Mouse (Mus musculus) liver, embryonic 11.5 days (tissue): ENCODE results near the gene Dnal1. TPM values are rescaled to one million over a fixed set of nuclear protein-coding genes. Genes with fewer than 3 reads are reported as not detected.

Experiments used
- ATAC-seq: fragments of 200-750 bp; cut with Nextera tagmentation; replicated peaks from 2 replicates; pipeline ENCODE4 v1.8.0; 2017; ENCODE audit warnings: moderate number of reproducible peaks, mild to moderate bottlenecking, moderate TSS enrichment, moderate library complexity; ENCODE audit not compliant: low FRiP score
- DNase-seq: peaks from one replicate; pipeline ENCODE4 v3.0.0-alpha.2; 2017; ENCODE audit warnings: low spot score
- H3K27ac ChIP-seq: fragments of 300-500 bp; sonication (generic); 2 replicates; pipeline ENCODE4 v1.5.1; 2014; ENCODE audit warnings: mild to moderate bottlenecking, low read depth, low read length, control low read depth
- H3K27me3 ChIP-seq: fragments of 300-500 bp; sonication (generic); replicated peaks from 2 replicates; pipeline ENCODE4 v1.6.1; 2014; ENCODE audit warnings: low read length, mixed read lengths; ENCODE audit not compliant: control insufficient read depth, insufficient read depth
- H3K36me3 ChIP-seq: fragments of 300-500 bp; sonication (generic); 2 replicates; pipeline ENCODE4 v1.6.1; 2014; ENCODE audit warnings: mild to moderate bottlenecking, low read length, moderate library complexity, mixed read lengths; ENCODE audit not compliant: control insufficient read depth, insufficient read depth
- H3K4me1 ChIP-seq: fragments of 300-500 bp; sonication (generic); replicated peaks from 2 replicates; pipeline ENCODE4 v1.6.1; 2014; ENCODE audit warnings: low read length, mixed read lengths; ENCODE audit not compliant: control insufficient read depth, insufficient read depth
- H3K4me2 ChIP-seq: fragments of 300-500 bp; sonication (generic); 2 replicates; pipeline ENCODE4 v1.6.1; 2014; ENCODE audit warnings: mild to moderate bottlenecking, control low read depth, moderate library complexity
- H3K4me3 ChIP-seq: fragments of 300-500 bp; sonication (generic); 2 replicates; pipeline ENCODE4 v1.5.1; 2014; ENCODE audit warnings: low read depth, low read length, control low read depth
- H3K9ac ChIP-seq: fragments of 300-500 bp; sonication (generic); 2 replicates; pipeline ENCODE4 v1.6.1; 2014; ENCODE audit warnings: low read depth, low read length, control low read depth
- H3K9me3 ChIP-seq: fragments of 300-500 bp; sonication (generic); 2 replicates; pipeline ENCODE4 v1.6.1; 2016; ENCODE audit warnings: low read length, inconsistent platforms, mixed read lengths; ENCODE audit not compliant: control insufficient read depth
- WGBS: fragments of 180-500 bp; shearing (Covaris S2); extraction: QIAGEN DNeasy Blood & Tissue Kit; methylation state at CpG from one replicate; pipeline ENCODE4 v1.1.7; 2014; 5-methylcytosine and 5-hydroxymethylcytosine counted together
- polyA plus RNA-seq: library from polyadenylated mRNA; unstranded; fragments of >200 nt; fragmentation: Nextera tagmentation; extraction: Ambion mirVana; gene quantifications from 2 replicates; pipeline ENCODE4 v1.2.1, GENCODE M21; 2014

The Dnal1 gene
- polyA plus RNA-seq, 1 experiment from 2014 or later = 2.3 TPM

- no peaks in the 10 kb centered on the region for H3K36me3 ChIP-seq
- peak overlapping the region; percentile 99 for H3K27ac ChIP-seq
- H3K4me3 ChIP-seq = peak overlapping the region; percentile 93
- H3K27me3 ChIP-seq = no peaks in the 10 kb centered on the region
- H3K4me1 ChIP-seq = peaks cover 69% of the 10 kb centered on the region
- WGBS = under 1% methylated on average over 49 of the region's 49 CpGs
- no peaks in the 10 kb centered on the region for H3K9me3 ChIP-seq
- ATAC-seq (peak; percentile 85), DNase-seq (peak; percentile 90)
- peak overlapping the region; percentile 93 for H3K4me2 ChIP-seq
- H3K9ac ChIP-seq = peak overlapping the region; percentile 98
Observed at GRCm38 (mm10) chr12:84193642-84194399, 79.7 kb downstream of the Dnal1 start.

GRCm38 (mm10) chr12:84194400-84195109 lies 80.4 kb downstream of the Dnal1 start:
- peak overlapping the region; percentile 93 for H3K4me2 ChIP-seq
- peak overlapping the region; percentile 98; the same call in 1 of the 2 replicates for H3K9ac ChIP-seq
- peak overlapping the region; percentile 93 for H3K4me3 ChIP-seq
- WGBS = 4% methylated on average over 13 of the region's 13 CpGs
- no peak for DNase-seq
- no peaks in the 10 kb centered on the region for H3K36me3 ChIP-seq
- no peak for ATAC-seq
- H3K9me3 ChIP-seq = no peaks in the 10 kb centered on the region
- H3K27ac ChIP-seq = peak overlapping the region; percentile 99; the same call in 1 of the 2 replicates
- peaks cover 68% of the 10 kb centered on the region for H3K4me1 ChIP-seq
- H3K27me3 ChIP-seq = no peaks in the 10 kb centered on the region

GRCm38 (mm10) chr12:84195195-84195594 lies 81.0 kb downstream of the Dnal1 start:
- Histone ChIP-seq H3K9ac (no peak overlapping the region), H3K4me1 (peaks cover 61% of the 10 kb centered on the region), H3K9me3 (no peaks in the 10 kb centered on the region), H3K4me2 (no peak overlapping the region), H3K36me3 (0 out of 2 replicates have a peak, but pooled peaks cover 2% of the 10 kb centered on the region), H3K27ac (no peak overlapping the region), H3K4me3 (no peak overlapping the region), H3K27me3 (no peaks in the 10 kb centered on the region)
- ATAC-seq (no peak), DNase-seq (no peak)
- 39% methylated on average over 6 of the region's 6 CpGs for WGBS

Other genes starting within 250 kb of the Dnal1 start
- gene Numb, start 192.4 kb upstream of the Dnal1 start, polyA plus RNA-seq = 25.2 and 26.8 TPM in 2 replicates
- gene Riox1, start 163.8 kb upstream of the Dnal1 start, polyA plus RNA-seq = 24.7 and 25.2 TPM in 2 replicates
- not detected in 2 replicates for gene Heatr4, start 129.5 kb upstream of the Dnal1 start, polyA plus RNA-seq
- gene Acot2, start 126.5 kb upstream of the Dnal1 start, polyA plus RNA-seq = 22.5 and 22.6 TPM in 2 replicates
- gene Acot1, start 104.9 kb upstream of the Dnal1 start, polyA plus RNA-seq = 42.9 and 44.2 TPM in 2 replicates
- 8.4 and 8.5 TPM in 2 replicates for gene Acot4, start 76.0 kb upstream of the Dnal1 start, polyA plus RNA-seq
- gene Gm49366, start 75.4 kb upstream of the Dnal1 start, polyA plus RNA-seq = not detected in 2 replicates
- 3.0 and 3.8 TPM in 2 replicates for gene Acot3, start 62.2 kb upstream of the Dnal1 start, polyA plus RNA-seq
- gene Acot5, start 45.0 kb upstream of the Dnal1 start, polyA plus RNA-seq = not detected in 2 replicates
- 1.0 and 1.4 TPM in 2 replicates for gene Acot6, start 13.7 kb upstream of the Dnal1 start, polyA plus RNA-seq
- gene Pnma1, start 34.1 kb downstream of the Dnal1 start, polyA plus RNA-seq = 0.27 and 0.53 TPM in 2 replicates
- gene Elmsan1, start 104.5 kb downstream of the Dnal1 start, polyA plus RNA-seq = 12.6 and 13.4 TPM in 2 replicates
- gene Ptgr2, start 170.9 kb downstream of the Dnal1 start, polyA plus RNA-seq = 39.5 and 51.2 TPM in 2 replicates
- 78.1 and 79.5 TPM in 2 replicates for gene Zfp410, start 202.5 kb downstream of the Dnal1 start, polyA plus RNA-seq
- 43.6 and 51.7 TPM in 2 replicates for gene Coq6, start 247.3 kb downstream of the Dnal1 start, polyA plus RNA-seq
- gene Fam161b, start 247.5 kb downstream of the Dnal1 start, polyA plus RNA-seq = 4.7 and 4.9 TPM in 2 replicates